Mouse (Mus musculus) embryonic facial prominence, embryonic 11.5 days (tissue): ENCODE data around the gene Wwox. TPM values are rescaled to one million over a fixed set of nuclear protein-coding genes. Genes with fewer than 3 reads are reported as not detected.

ENCODE experiments used
- ATAC-seq: fragments of 200-750 bp; cut with Nextera tagmentation; replicated peaks from 2 replicates; pipeline ENCODE4 v1.8.0; 2017; ENCODE audit warnings: low read depth; ENCODE audit not compliant: insufficient number of reproducible peaks, low FRiP score, low TSS enrichment
- DNase-seq: peaks from one replicate; pipeline ENCODE4 v3.0.0-alpha.2; 2015; ENCODE audit warnings: low spot score
- H3K27ac ChIP-seq: fragments of 300-500 bp; sonication (generic); replicated peaks from 2 replicates; pipeline ENCODE4 v1.5.1; 2014; ENCODE audit warnings: mild to moderate bottlenecking, low read depth, low read length, control low read depth
- H3K27me3 ChIP-seq: fragments of 300-500 bp; sonication (generic); 2 replicates; pipeline ENCODE4 v1.6.1; 2014; ENCODE audit warnings: mild to moderate bottlenecking, low read length, moderate library complexity, mixed read lengths; ENCODE audit not compliant: control insufficient read depth, insufficient read depth
- H3K36me3 ChIP-seq: fragments of 300-500 bp; sonication (generic); replicated peaks from 2 replicates; pipeline ENCODE4 v1.6.1; 2014; ENCODE audit warnings: low read depth, mild to moderate bottlenecking, low read length, moderate library complexity, mixed read lengths; ENCODE audit not compliant: control insufficient read depth, insufficient read depth
- H3K4me1 ChIP-seq: fragments of 300-500 bp; sonication (generic); 2 replicates; pipeline ENCODE4 v1.6.1; 2014; ENCODE audit warnings: low read length, mixed read lengths; ENCODE audit not compliant: control insufficient read depth, insufficient read depth
- H3K4me2 ChIP-seq: fragments of 300-500 bp; sonication (generic); 2 replicates; pipeline ENCODE4 v1.6.1; 2014; ENCODE audit warnings: low read depth, mild to moderate bottlenecking, control low read depth, low read length, moderate library complexity
- H3K4me3 ChIP-seq: fragments of 300-500 bp; sonication (generic); 2 replicates; pipeline ENCODE4 v1.5.1; 2014; ENCODE audit warnings: low read depth, low read length, control low read depth
- H3K9ac ChIP-seq: fragments of 300-500 bp; sonication (generic); replicated peaks from 2 replicates; pipeline ENCODE4 v1.6.1; 2014; ENCODE audit warnings: mild to moderate bottlenecking, control low read depth, low read length
- H3K9me3 ChIP-seq: fragments of 300-500 bp; sonication (generic); replicated peaks from 2 replicates; pipeline ENCODE4 v1.6.1; 2016; ENCODE audit warnings: mild to moderate bottlenecking, low read length, inconsistent platforms, mixed read lengths; ENCODE audit not compliant: control insufficient read depth
- WGBS: fragments of 180-500 bp; shearing (Covaris S2); extraction: QIAGEN DNeasy Blood & Tissue Kit; methylation state at CpG from one replicate; pipeline ENCODE4 v1.1.7; 2014; 5-methylcytosine and 5-hydroxymethylcytosine counted together
- polyA plus RNA-seq: library from polyadenylated mRNA; unstranded; fragments of >200 nt; fragmentation: Nextera tagmentation; extraction: Ambion mirVana; gene quantifications from 2 replicates; pipeline ENCODE4 v1.2.1, GENCODE M21; 2014

Gene Wwox
- polyA plus RNA-seq, 1 experiment from 2014 or later: 7.2 TPM

GRCm38 (mm10) chr8:115126674-115127073, 687.2 kb downstream of the Wwox start:
- Histone ChIP-seq H3K27me3 (no peaks in the 10 kb centered on the region), H3K4me2 (no peak overlapping the region), H3K4me3 (no peak overlapping the region), H3K4me1 (no peaks in the 10 kb centered on the region), H3K36me3 (no peaks in the 10 kb centered on the region), H3K9ac (no peak overlapping the region), H3K9me3 (no peaks in the 10 kb centered on the region), H3K27ac (no peak overlapping the region)
- ATAC-seq (no peak), DNase-seq (no peak)
- WGBS: 92% methylated on average over 5 of the region's 5 CpGs

- Histone ChIP-seq H3K9me3 (no peaks in the 10 kb centered on the region), H3K9ac (no peak overlapping the region), H3K4me3 (no peak overlapping the region), H3K4me2 (no peak overlapping the region), H3K27me3 (no peaks in the 10 kb centered on the region), H3K36me3 (no peaks in the 10 kb centered on the region), H3K4me1 (no peaks in the 10 kb centered on the region), H3K27ac (no peak overlapping the region)
- DNase-seq (no peak), ATAC-seq (no peak)
- 91% methylated on average over 4 of the region's 4 CpGs for WGBS
These were observed 689.9 kb downstream of the Wwox start for GRCm38 (mm10) chr8:115129307-115129706.

- Histone ChIP-seq H3K9ac (no peak overlapping the region), H3K4me2 (no peak overlapping the region), H3K36me3 (no peaks in the 10 kb centered on the region), H3K27me3 (no peaks in the 10 kb centered on the region), H3K4me3 (no peak overlapping the region), H3K27ac (no peak overlapping the region), H3K4me1 (no peaks in the 10 kb centered on the region), H3K9me3 (no peaks in the 10 kb centered on the region)
- DNase-seq (no peak), ATAC-seq (no peak)
- WGBS: 73% methylated on average over 17 of the region's 17 CpGs
These were observed 693.7 kb downstream of the Wwox start for GRCm38 (mm10) chr8:115133119-115133518.

GRCm38 (mm10) chr8:115133711-115134218, 694.3 kb downstream of the Wwox start:
- no peaks in the 10 kb centered on the region for H3K27me3 ChIP-seq
- no peaks in the 10 kb centered on the region for H3K36me3 ChIP-seq
- no peak overlapping the region for H3K9ac ChIP-seq
- ATAC-seq: no peak
- no peak for DNase-seq
- 41% methylated on average over 7 of the region's 7 CpGs for WGBS
- no peaks in the 10 kb centered on the region for H3K4me1 ChIP-seq
- H3K27ac ChIP-seq: no peak overlapping the region
- no peak overlapping the region for H3K4me3 ChIP-seq
- no peak overlapping the region for H3K4me2 ChIP-seq
- H3K9me3 ChIP-seq: no peaks in the 10 kb centered on the region

- Histone ChIP-seq H3K27ac (no peak overlapping the region), H3K9me3 (no peaks in the 10 kb centered on the region), H3K4me1 (no peaks in the 10 kb centered on the region; the same call in 1 of the 2 replicates), H3K36me3 (no peaks in the 10 kb centered on the region), H3K27me3 (no peaks in the 10 kb centered on the region), H3K4me3 (no peak overlapping the region), H3K4me2 (no peak overlapping the region), H3K9ac (no peak overlapping the region)
- no peak for ATAC-seq
- WGBS: 90% methylated on average over 10 of the region's 10 CpGs
- DNase-seq: no peak
These were observed 697.4 kb downstream of the Wwox start for GRCm38 (mm10) chr8:115136888-115137287.

DNA sequence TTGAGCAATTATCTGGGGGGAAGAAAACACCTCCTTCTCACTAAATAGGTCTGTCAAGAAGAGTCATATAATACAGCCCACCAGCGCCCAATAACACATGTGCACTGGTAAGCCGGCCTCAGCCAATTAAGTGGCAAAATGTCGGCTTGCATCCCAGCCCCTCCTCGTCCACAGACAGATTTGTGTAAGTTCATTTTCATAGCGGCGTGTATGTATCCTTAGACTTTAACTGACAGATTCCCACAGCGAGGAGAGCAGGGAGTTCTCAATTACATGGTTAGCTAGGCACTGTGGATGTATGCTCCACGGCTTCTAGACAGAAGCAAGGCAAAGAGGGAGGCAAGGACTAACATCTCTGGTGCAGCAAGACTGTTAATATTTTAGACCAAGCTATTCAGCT, 702.2 kb downstream of the Wwox start:
- H3K27ac ChIP-seq: no peak overlapping the region
- no peak overlapping the region for H3K4me2 ChIP-seq
- DNase-seq (no peak), ATAC-seq (no peak)
- no peaks in the 10 kb centered on the region for H3K27me3 ChIP-seq
- H3K9ac ChIP-seq: no peak overlapping the region
- no peak overlapping the region for H3K4me3 ChIP-seq
- no peaks in the 10 kb centered on the region for H3K36me3 ChIP-seq
- H3K9me3 ChIP-seq: no peaks in the 10 kb centered on the region
- H3K4me1 ChIP-seq: peaks cover 8% of the 10 kb centered on the region; the same call in 1 of the 2 replicates
- 44% methylated on average over 8 of the region's 8 CpGs for WGBS

DNA sequence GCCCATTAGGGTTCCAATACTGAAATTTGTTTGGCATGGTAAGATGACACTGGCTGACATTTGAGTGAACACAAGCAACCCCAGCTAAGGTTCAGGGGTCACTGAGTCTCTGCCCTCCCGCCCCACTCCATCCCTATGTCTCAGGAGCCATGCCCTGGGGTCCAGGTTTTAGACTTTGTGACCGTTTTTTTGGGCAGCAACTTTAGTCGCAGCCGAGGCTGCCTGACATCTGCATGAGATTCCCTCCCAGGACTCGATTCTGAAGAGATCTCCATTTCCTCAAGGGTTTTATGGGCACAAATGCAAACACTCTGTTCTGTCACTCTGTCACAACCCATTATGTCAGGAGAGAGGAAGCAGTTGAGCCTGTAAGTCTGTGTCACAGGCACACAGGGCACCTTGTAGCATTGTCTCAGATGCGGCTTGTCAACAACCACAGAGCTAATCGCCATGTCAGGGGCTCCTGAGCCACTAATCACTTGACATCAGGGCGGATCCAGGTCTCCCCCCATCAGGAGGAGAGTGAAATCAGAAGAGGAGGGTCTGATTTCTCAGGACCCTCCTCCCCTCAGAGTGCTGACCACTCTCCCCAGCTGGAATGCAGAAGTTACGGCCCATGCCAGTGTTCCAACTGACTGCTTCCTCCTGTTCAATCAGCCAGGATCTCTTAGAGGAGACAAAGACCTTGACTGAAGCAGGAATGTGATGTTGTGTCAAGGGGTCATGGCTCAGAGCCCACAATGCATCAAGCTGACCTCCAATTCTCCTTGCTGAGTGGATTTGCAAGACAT, 704.3 kb downstream of the Wwox start:
- ATAC-seq: peak; percentile 24; the same call in 1 of the 2 replicates
- no peak for DNase-seq

GRCm38 (mm10) chr8:115147006-115147405, 707.6 kb downstream of the Wwox start:
- H3K9me3 ChIP-seq: no peaks in the 10 kb centered on the region
- H3K9ac ChIP-seq: no peak overlapping the region
- 43% methylated on average over 9 of the region's 9 CpGs for WGBS

More for the DNA sequence above, 704.3 kb downstream of the Wwox start:
- Histone ChIP-seq H3K27ac (no peak overlapping the region), H3K27me3 (no peaks in the 10 kb centered on the region), H3K4me3 (no peak overlapping the region), H3K4me1 (peaks cover 8% of the 10 kb centered on the region; the same call in 1 of the 2 replicates), H3K9ac (no peak overlapping the region), H3K4me2 (no peak overlapping the region), H3K36me3 (no peaks in the 10 kb centered on the region), H3K9me3 (no peaks in the 10 kb centered on the region)
- 23% methylated on average over 9 of the region's 9 CpGs for WGBS

More at GRCm38 (mm10) chr8:115147006-115147405, 707.6 kb downstream of the Wwox start:
- peaks cover 8% of the 10 kb centered on the region; the same call in 1 of the 2 replicates for H3K4me1 ChIP-seq
- no peak overlapping the region for H3K4me2 ChIP-seq
- no peaks in the 10 kb centered on the region for H3K36me3 ChIP-seq
- no peak overlapping the region for H3K4me3 ChIP-seq
- no peak for DNase-seq
- no peaks in the 10 kb centered on the region for H3K27me3 ChIP-seq
- H3K27ac ChIP-seq: no peak overlapping the region
- no peak for ATAC-seq
